Comparison of ENCODE assay signal across 8 mouse cellular contexts in genomic region chr17:87882594-87882993, GRCm38 (mm10). TPM values are rescaled to one million over a fixed set of nuclear protein-coding genes. Genes with fewer than 3 reads are reported as not detected.
DNase-seq lines count a peak whose midpoint lies in the region; ATAC-seq and TF ChIP-seq lines count a peak whose summit lies in the region.

No protein-coding gene starts in this region.

- no peak overlapping the region for H3K4me3 ChIP-seq in cerebellum, adult 2 months (replicated peaks; ENCODE audit: insufficient read depth, low read depth, low read length)
- no peak overlapping the region for H3K4me3 ChIP-seq in neural tube, embryonic 15.5 days (replicated peaks)

- H3K9me3 ChIP-seq in neural tube, embryonic 15.5 days (replicated peaks): no peaks in the 10 kb centered on the region

- H3K4me1 ChIP-seq in cerebellum, adult 2 months (ENCODE audit: control insufficient read depth, insufficient read depth, low read length): peaks cover 14% of the 10 kb centered on the region
- H3K4me1 ChIP-seq in neural tube, embryonic 15.5 days: peaks cover 9% of the 10 kb centered on the region

- H3K4me2 ChIP-seq in neural tube, embryonic 15.5 days: no peak overlapping the region

- peak; percentile 51 for DNase-seq in cerebellum, adult 2 months
- no peak for DNase-seq in cerebellum, adult 9-11 months
- peak; percentile 40 for DNase-seq in neural tube, embryonic 10.5 days (ENCODE audit: extremely low spot score, low spot score)
- DNase-seq in cerebellum, adult 9-10 months: peak; percentile 49
- DNase-seq in kidney, adult 11 months: peak; percentile 32
- peak; percentile 57 for DNase-seq in lung, postnatal 14 days
- DNase-seq in thymus, postnatal 25 days: peak; percentile 46

- H3K27me3 ChIP-seq in cerebellum, adult 2 months (ENCODE audit: control insufficient read depth, insufficient read depth, low read length): no peaks in the 10 kb centered on the region
- no peaks in the 10 kb centered on the region for H3K27me3 ChIP-seq in neural tube, embryonic 15.5 days (replicated peaks)

- no peak for ATAC-seq in neural tube, embryonic 15.5 days (ENCODE audit: low FRiP score)

- no peak overlapping the region for H3K9ac ChIP-seq in neural tube, embryonic 15.5 days (replicated peaks)

- no peak for TF ChIP-seq POLR2A in cerebellum, adult 2 months (IDR thresholded peaks at IDR 0.05; ENCODE audit: borderline replicate concordance, insufficient read depth, low read length)

- WGBS in cerebellum, adult 2 months: 60% methylated on average over 1 of the region's 1 CpGs
- WGBS in neural tube, embryonic 15.5 days: 62% methylated on average over 1 of the region's 1 CpGs

- no peak overlapping the region for H3K27ac ChIP-seq in cerebellum, adult 2 months (ENCODE audit: insufficient read depth, low read length)
- no peak overlapping the region for H3K27ac ChIP-seq in neural tube, embryonic 15.5 days (replicated peaks)

- peak; percentile 59; the same call in 1 of the 2 replicates for TF ChIP-seq CTCF in cerebellum, adult 2 months (IDR thresholded peaks at IDR 0.05; ENCODE audit: borderline replicate concordance, insufficient read depth, low read depth, low read length)

- H3K36me3 ChIP-seq in neural tube, embryonic 15.5 days: no peaks in the 10 kb centered on the region

RNA-seq across cellular contexts. Expression of gene Rpl36-ps4, which starts 38.2 kb away (rescaled TPM):
- polyA plus RNA-seq in cerebellum, adult 2 months (2012; rRNA removed): not detected in 2 replicates
- polyA plus RNA-seq in neural tube, embryonic 15.5 days (2015; fragmentation: Nextera tagmentation; extraction: Ambion mirVana): not detected in 2 replicates
